Mouse (Mus musculus) CH12.LX (cell line): ENCODE results near the gene Irf6.

Source experiments
- HCFC1 ChIP-seq: IDR thresholded peaks from 2 replicates; pipeline ENCODE4 v1.6.1; 2012; ENCODE audit warnings: low read depth, mild to moderate bottlenecking, inconsistent platforms, low read length, improper control_type of control experiment
- POLR2A ChIP-seq: IDR thresholded peaks from 2 replicates; pipeline ENCODE4 v1.6.1; 2011; ENCODE audit warnings: low read depth, mild to moderate bottlenecking, improper control_type of control experiment, low read length
- RCOR1 ChIP-seq: conservative IDR thresholded peaks from 2 replicates; pipeline ENCODE4 v1.6.1; 2012; ENCODE audit warnings: low read depth, mild to moderate bottlenecking, inconsistent platforms, low read length, improper control_type of control experiment
- SIN3A ChIP-seq: IDR thresholded peaks from 2 replicates; pipeline ENCODE4 v1.6.1; 2012; ENCODE audit warnings: low read length, improper control_type of control experiment, inconsistent platforms
- ZNF384 ChIP-seq: IDR thresholded peaks from 2 replicates; pipeline ENCODE4 v1.6.1; 2012; ENCODE audit warnings: low read depth, low read length, improper control_type of control experiment, inconsistent platforms

GRCm38 (mm10) chr1:193191675-193192283 is 38.9 kb downstream of the Irf6 start:
- no peak for TF ChIP-seq SIN3A
- no peak for TF ChIP-seq ZNF384
- TF ChIP-seq RCOR1, result no peak
- no peak for TF ChIP-seq HCFC1
- no peak for TF ChIP-seq POLR2A
